Mouse (Mus musculus): ENCODE measurements at regions not wholly inside any gene's neighbourhood (a gene's known extent, or its start where the extent isn't known, plus 50 kb on each side); places are given as distances from the start of the nearest gene placed in this dataset.

DNA sequence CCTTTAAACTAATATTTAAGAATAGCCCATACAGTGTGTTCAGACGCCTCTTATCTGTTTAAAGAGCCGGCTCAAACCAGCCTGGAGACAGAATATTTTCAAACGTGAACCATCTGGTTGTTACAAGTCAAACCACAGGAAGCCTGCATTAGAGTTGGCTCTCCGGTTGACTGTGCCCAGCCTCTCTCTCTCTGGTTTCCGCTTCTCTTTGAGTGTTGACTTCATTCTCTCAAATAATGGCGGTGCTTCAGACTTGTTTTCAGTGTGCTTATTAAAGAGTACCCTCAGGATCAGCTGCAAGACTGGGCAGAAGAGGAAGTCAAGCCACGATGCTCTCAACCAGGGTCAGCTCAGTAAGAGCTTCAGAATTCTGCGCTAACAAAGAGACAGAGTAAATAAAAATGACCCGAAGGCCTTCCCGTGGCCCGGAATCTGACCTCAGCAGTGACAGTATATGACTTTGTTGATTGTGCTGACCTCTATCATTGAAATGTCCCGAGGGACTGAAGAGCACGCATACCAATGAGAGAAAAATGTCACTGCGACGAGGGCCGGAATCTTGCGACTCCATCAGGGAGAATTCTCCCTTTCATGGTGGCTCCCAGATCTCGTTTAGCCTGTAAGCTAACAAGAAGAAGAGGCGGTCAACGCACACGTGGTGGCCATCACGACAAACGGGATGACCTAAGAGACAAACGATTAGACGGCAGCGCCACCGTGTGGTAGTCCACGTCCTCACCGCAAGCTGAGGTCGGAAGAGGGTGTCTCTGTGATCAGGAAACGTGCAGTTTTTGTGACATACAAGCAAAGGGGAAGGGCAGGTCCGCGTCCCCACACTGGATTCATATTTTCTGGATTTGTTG is 55.3 kb upstream of the Cpsf6 start:
- no peaks in the 10 kb centered on the region for H3K79me2 ChIP-seq (replicated peaks; ENCODE audit: control insufficient read depth, extremely low read depth, insufficient read depth, poor library complexity, severe bottlenecking)
- no peak overlapping the region; the same call in 1 of the 2 replicates for H3K27ac ChIP-seq (ENCODE audit: insufficient read depth, low read depth)
- peak overlapping the region; percentile 56 for H3K9ac ChIP-seq (ENCODE audit: insufficient read depth, low read depth)
- H3K9me3 ChIP-seq (replicated peaks; ENCODE audit: low read length): peaks cover 2% of the 10 kb centered on the region
- dilution Hi-C loops (cut with MboI; ENCODE audit: extremely low pct_ligation_motif_present, extremely low pct_unique_long_range_greater_than_20kb, low sequenced_read_pairs) (no loop called here), in situ Hi-C loops (cut with MboI; ENCODE audit: low pct_ligation_motif_present, low pct_unique_long_range_greater_than_20kb, low sequenced_read_pairs) (loop anchor here (25.0 kb wide), 1 partner anchor 173 kb away; no protein-coding TSS in a partner anchor)
- H3K36me3 ChIP-seq (replicated peaks in 1 of 2; ENCODE audit: control insufficient read depth in 1 of 2, insufficient read depth in 1 of 2, low read length in 1 of 2): no peaks in the 10 kb centered on the region
- peak overlapping the region in 2 of 3 experiments; percentile 31 to 51 for H3K4me3 ChIP-seq (replicated peaks in 1 of 3; ENCODE audit: low read depth in 2 of 3, low read length in 2 of 3, poor library complexity in 1 of 3)
- H3K27me3 ChIP-seq (replicated peaks): no peaks in the 10 kb centered on the region
- peak; percentile 94 for DNase-seq (ENCODE audit: extremely low read depth)
- peak overlapping the region; percentile 84 for H3K4me2 ChIP-seq (ENCODE audit: insufficient read depth, low read depth, poor library complexity, severe bottlenecking)
- peaks cover 0 to 21% of the 10 kb centered on the region in 2 experiments; a peak in 2 of 4 replicates for H3K4me1 ChIP-seq (ENCODE audit: control insufficient read depth in 1 of 2, insufficient read depth in 2 of 2)
- TF ChIP-seq TBP (conservative IDR thresholded peaks at IDR 0.05; ENCODE audit: low read depth, low read length) (peak; percentile 87), GABPA (IDR thresholded peaks at IDR 0.05; ENCODE audit: insufficient replicate concordance, low read depth, low read length) (no peak), E2F4 (IDR thresholded peaks at IDR 0.05; ENCODE audit: insufficient replicate concordance, low read depth, low read length) (no peak), CHD2 (IDR thresholded peaks at IDR 0.05; ENCODE audit: low read length) (no peak), MAZ (IDR thresholded peaks at IDR 0.05; ENCODE audit: low read depth, low read length) (no peak), BHLHE40 (IDR thresholded peaks at IDR 0.05; ENCODE audit: low read depth, low read length) (peak; percentile 88), NELFE (IDR thresholded peaks at IDR 0.05; ENCODE audit: low read depth, low read length) (peak; percentile 53), ETS1 (conservative IDR thresholded peaks at IDR 0.05; ENCODE audit: low read depth, low read length) (0 out of 2 replicates have a peak, but pooled peaks have one; percentile 10), POLR2A (IDR thresholded peaks at IDR 0.05; ENCODE audit: low read depth, low read length) (peak; percentile 36; the same call in 1 of the 2 replicates), MAFK (IDR thresholded peaks at IDR 0.05; ENCODE audit: insufficient replicate concordance, low read length) (no peak), POLR2AphosphoS2 (IDR thresholded peaks at IDR 0.05; ENCODE audit: low read depth, low read length) (no peak), IRF4 (IDR thresholded peaks at IDR 0.05; ENCODE audit: low read depth, low read length) (peak; percentile 61; the same call in 1 of the 2 replicates), MEF2A (IDR thresholded peaks at IDR 0.05; ENCODE audit: borderline replicate concordance, low read depth, low read length) (no peak), RAD21 (IDR thresholded peaks at IDR 0.05; ENCODE audit: low read depth, low read length) (peak; percentile 91), CHD1 (IDR thresholded peaks at IDR 0.05; ENCODE audit: low read depth, low read length) (0 out of 2 replicates have a peak, but pooled peaks have one; percentile 31), SIN3A (IDR thresholded peaks at IDR 0.05; ENCODE audit: low read length) (peak; percentile 88), CTCF (conservative IDR thresholded peaks at IDR 0.05 in 1 of 2, IDR thresholded peaks at IDR 0.05 in 1 of 2; ENCODE audit: low read depth in 2 of 2, low read length in 2 of 2) (peak; percentile 79 to 94), KAT2A (IDR thresholded peaks at IDR 0.05; ENCODE audit: insufficient replicate concordance, low read length) (no peak), UBTF (IDR thresholded peaks at IDR 0.05; ENCODE audit: low read depth, low read length) (0 out of 2 replicates have a peak, but pooled peaks have one; percentile 39), ZNF384 (IDR thresholded peaks at IDR 0.05; ENCODE audit: low read depth, low read length) (peak; percentile 14; the same call in 1 of the 2 replicates), JUND (conservative IDR thresholded peaks at IDR 0.05; ENCODE audit: low read depth, low read length) (0 out of 2 replicates have a peak, but pooled peaks have one; percentile 12), NRF1 (IDR thresholded peaks at IDR 0.05; ENCODE audit: low read depth, low read length) (no peak), ZC3H11A (IDR thresholded peaks at IDR 0.05; ENCODE audit: low read depth, low read length) (peak; percentile 21), ZMIZ1 (IDR thresholded peaks at IDR 0.05; ENCODE audit: low read depth, low read length) (no peak), USF2 (conservative IDR thresholded peaks at IDR 0.05; ENCODE audit: low read depth, low read length) (no peak), USF1 (IDR thresholded peaks at IDR 0.05; ENCODE audit: low read depth, low read length) (peak; percentile 55), MYC (IDR thresholded peaks at IDR 0.05; ENCODE audit: low read depth, low read length) (peak; percentile 99), EP300 (IDR thresholded peaks at IDR 0.05; ENCODE audit: low read length) (peak; percentile 61; the same call in 1 of the 2 replicates), PAX5 (IDR thresholded peaks at IDR 0.05; ENCODE audit: low read length) (no peak), ZKSCAN1 (IDR thresholded peaks at IDR 0.05; ENCODE audit: borderline replicate concordance, low read depth, low read length) (no peak), MXI1 (IDR thresholded peaks at IDR 0.05; ENCODE audit: low read depth, low read length) (peak; percentile 99), HCFC1 (IDR thresholded peaks at IDR 0.05; ENCODE audit: low read depth, low read length) (peak; percentile 27), JUN (IDR thresholded peaks at IDR 0.05; ENCODE audit: insufficient read depth, low read depth, low read length) (peak; percentile 26; the same call in 1 of the 2 replicates), MAX (IDR thresholded peaks at IDR 0.05; ENCODE audit: low read length) (peak; percentile 98), SMC3 (IDR thresholded peaks at IDR 0.05; ENCODE audit: low read depth, low read length) (peak; percentile 70), TCF12 (IDR thresholded peaks at IDR 0.05; ENCODE audit: low read depth, low read length) (peak; percentile 65; the same call in 1 of the 2 replicates), RCOR1 (conservative IDR thresholded peaks at IDR 0.05; ENCODE audit: low read depth, low read length) (no peak), ELF1 (IDR thresholded peaks at IDR 0.05; ENCODE audit: low read depth, low read length) (peak; percentile 64)

Measured in CH12.LX (cell line).